Mouse (Mus musculus) thymus, postnatal 0 days (tissue): Measurements from ENCODE around the gene 1700022I11Rik. TPM values are rescaled to one million over a fixed set of nuclear protein-coding genes. Genes with fewer than 3 reads are reported as not detected.

Source experiments
- DNase-seq: peaks from one replicate; pipeline ENCODE4 v3.0.0-alpha.2; 2015; ENCODE audit warnings: low spot score
- polyA plus RNA-seq: library from polyadenylated mRNA; unstranded; fragments of >200 nt; fragmentation: Nextera tagmentation; extraction: Ambion mirVana; gene quantifications from 2 replicates; pipeline ENCODE4 v1.2.1, GENCODE M21; 2015

Gene 1700022I11Rik
- polyA plus RNA-seq, 1 experiment from 2014 or later = 0.38 TPM

DNA sequence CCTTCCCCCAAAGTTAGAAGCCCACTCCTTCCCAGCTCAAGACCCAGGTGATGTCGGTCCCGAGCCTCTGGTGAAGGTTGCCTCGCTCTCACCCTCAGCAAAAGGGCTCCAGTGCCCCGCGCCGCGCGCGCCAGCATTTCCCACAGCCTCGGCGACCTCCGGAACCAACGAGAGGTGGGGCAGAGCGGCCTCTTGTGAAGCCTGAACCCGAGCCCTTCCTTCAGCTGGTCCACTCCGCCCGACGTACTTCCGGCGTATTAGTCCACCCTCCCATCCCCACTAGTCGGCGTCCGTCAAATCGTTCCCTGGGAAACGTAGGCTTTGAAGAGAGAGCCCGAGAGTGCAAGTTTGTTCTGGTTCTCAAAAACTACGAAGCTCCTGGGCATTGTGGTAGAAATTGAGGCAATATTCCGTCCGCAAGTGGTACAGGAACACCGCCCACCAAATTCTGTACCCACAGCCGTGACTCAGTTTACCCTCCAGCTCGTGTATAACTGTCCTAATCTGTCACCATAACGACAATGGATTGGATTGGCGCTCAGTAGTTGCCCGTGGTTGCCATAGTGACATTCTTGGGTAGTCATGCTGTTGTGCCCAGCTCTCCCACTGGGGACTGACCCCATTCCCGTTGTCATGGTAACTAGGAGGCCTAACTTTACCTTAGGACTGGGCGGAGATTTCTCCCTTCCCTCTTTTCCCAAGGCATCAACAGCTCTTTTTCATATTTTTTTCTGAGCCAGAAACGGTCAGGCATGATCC lies 62.0 kb downstream of the 1700022I11Rik start, which contains the start of gene Stoml2:
TSS of gene Stoml2 (minus strand) at position 474 of the 759 bp plus-strand sequence.
- peak; percentile 85 for DNase-seq

DNA sequence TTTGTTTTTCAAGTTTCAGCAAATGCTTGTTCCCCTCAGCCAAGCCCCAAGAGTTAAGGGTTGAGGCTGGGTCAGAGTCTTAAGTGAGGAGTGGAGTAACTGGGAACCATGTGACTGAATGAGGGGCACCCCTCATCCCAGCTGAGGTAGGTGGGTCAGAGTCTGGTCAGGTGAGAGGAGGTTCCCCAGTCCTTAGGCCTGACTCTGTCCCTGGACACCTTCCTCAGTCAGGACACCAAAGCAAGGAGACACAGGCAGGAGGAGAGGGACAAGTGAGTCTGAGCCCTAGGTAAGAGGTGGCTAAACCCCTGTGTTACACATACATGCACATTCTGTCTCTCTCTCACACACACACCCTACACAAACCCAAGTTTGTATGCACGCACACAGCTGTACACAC lies 63.1 kb downstream of the 1700022I11Rik start:
- DNase-seq = no peak

Other genes starting within 250 kb of the 1700022I11Rik start
- not detected in 2 replicates for gene 4930578G10Rik, start 234.1 kb upstream of the 1700022I11Rik start, polyA plus RNA-seq
- gene Ccl19, start 213.0 kb upstream of the 1700022I11Rik start, polyA plus RNA-seq = 16.2 and 22.5 TPM in 2 replicates
- gene Ccl21a, start 195.6 kb upstream of the 1700022I11Rik start, polyA plus RNA-seq = 410 and 451 TPM in 2 replicates
- not detected in 2 replicates for gene Fam205a1, start 115.7 kb upstream of the 1700022I11Rik start, polyA plus RNA-seq
- 0.04 and 0.10 TPM in 2 replicates for gene Gm12394, start 112.8 kb upstream of the 1700022I11Rik start, polyA plus RNA-seq
- 0.14 TPM in 1 of 2 replicates, not detected in the other for gene Fam205c, start 95.4 kb upstream of the 1700022I11Rik start, polyA plus RNA-seq
- 0.12 and 0.39 TPM in 2 replicates for gene Phf24, start 52.9 kb upstream of the 1700022I11Rik start, polyA plus RNA-seq
- gene Dnajb5, start 19.8 kb upstream of the 1700022I11Rik start, polyA plus RNA-seq = 2.8 and 3.3 TPM in 2 replicates
- 371 and 396 TPM in 2 replicates for gene Vcp, start 30.9 kb downstream of the 1700022I11Rik start, polyA plus RNA-seq
- 20.1 and 23.9 TPM in 2 replicates for gene Fancg, start 40.9 kb downstream of the 1700022I11Rik start, polyA plus RNA-seq
- gene Pigo, start 56.2 kb downstream of the 1700022I11Rik start, polyA plus RNA-seq = 17.0 and 18.3 TPM in 2 replicates
- 207 and 226 TPM in 2 replicates for gene Stoml2, start 62.1 kb downstream of the 1700022I11Rik start, polyA plus RNA-seq
- 2.4 and 3.0 TPM in 2 replicates for gene Fam214b, start 76.6 kb downstream of the 1700022I11Rik start, polyA plus RNA-seq
- gene Unc13b, start 89.3 kb downstream of the 1700022I11Rik start, polyA plus RNA-seq = 0.15 and 0.29 TPM in 2 replicates